Comparison of ENCODE assay signal across 8 mouse cellular contexts in the genomic region with DNA sequence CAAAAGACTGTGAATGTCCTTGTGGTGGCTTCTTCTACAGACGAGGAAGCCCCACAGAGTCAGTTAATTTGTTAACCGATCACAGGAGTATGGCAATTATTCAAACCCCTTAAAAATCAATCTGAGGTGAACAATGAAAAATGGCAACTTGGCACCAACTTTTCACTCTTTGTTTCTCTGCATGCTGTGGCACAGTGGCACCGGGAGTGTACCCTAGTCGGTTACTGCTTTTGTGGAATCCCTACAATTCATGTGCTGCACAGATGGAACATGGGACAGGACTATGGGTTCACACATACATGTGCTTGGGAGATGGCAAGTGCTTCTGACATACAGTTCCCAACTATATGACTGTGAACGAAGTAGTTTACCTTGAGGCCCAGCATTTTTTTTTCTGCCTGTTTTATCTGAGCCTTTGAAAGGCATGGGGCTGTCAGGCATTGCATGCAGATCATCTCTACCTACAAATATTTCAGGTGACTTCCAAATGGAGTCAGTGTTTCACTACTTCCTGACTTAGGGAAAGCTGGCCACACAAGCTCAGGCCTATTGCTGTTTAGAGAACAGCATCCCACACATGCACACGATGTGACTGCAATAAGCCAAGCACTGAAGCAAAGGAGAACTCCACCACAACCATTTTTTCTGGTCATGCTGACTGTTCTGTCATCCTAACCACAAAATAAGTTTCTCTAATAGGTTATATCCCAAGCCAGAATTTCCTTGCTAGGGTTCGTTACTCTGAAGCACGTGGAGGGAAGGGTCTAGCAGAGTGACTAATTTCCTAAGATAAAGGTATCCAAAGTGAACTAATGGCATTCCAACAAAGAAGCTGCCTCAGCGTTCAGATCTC.
DNase-seq lines count a peak whose midpoint lies in the region; ATAC-seq lines count a peak whose summit lies in the region.

No protein-coding gene starts in this region.

- H3K4me2 ChIP-seq in kidney, embryonic 14.5 days (replicated peaks; ENCODE audit: low read depth, low read length), result peak overlapping the region; percentile 66
- H3K4me2 ChIP-seq in embryonic facial prominence, embryonic 12.5 days (replicated peaks), result peak overlapping the region; percentile 71
- H3K4me2 ChIP-seq in heart, embryonic 14.5 days (ENCODE audit: low read length), result peak overlapping the region; percentile 97
- peak overlapping the region; percentile 98 for H3K4me2 ChIP-seq in midbrain, embryonic 14.5 days (ENCODE audit: low read length)

- WGBS in kidney, embryonic 14.5 days, result 66% methylated on average over 9 of the region's 9 CpGs
- WGBS in embryonic facial prominence, embryonic 12.5 days, result 66% methylated on average over 9 of the region's 9 CpGs
- 37% methylated on average over 9 of the region's 9 CpGs for WGBS in heart, embryonic 14.5 days
- WGBS in midbrain, embryonic 14.5 days, result 53% methylated on average over 9 of the region's 9 CpGs

- peaks cover 8% of the 10 kb centered on the region; the same call in 1 of the 2 replicates for H3K4me1 ChIP-seq in kidney, embryonic 14.5 days (ENCODE audit: control insufficient read depth, insufficient read depth, low read length)
- peaks cover 34% of the 10 kb centered on the region for H3K4me1 ChIP-seq in embryonic facial prominence, embryonic 12.5 days
- H3K4me1 ChIP-seq in heart, embryonic 14.5 days (ENCODE audit: control insufficient read depth in 2 of 2, insufficient read depth in 2 of 2, low read length in 2 of 2), result peaks cover 20 to 47% of the 10 kb centered on the region in 2 experiments
- 0 out of 2 replicates have a peak, but pooled peaks cover 5% of the 10 kb centered on the region for H3K4me1 ChIP-seq in midbrain, embryonic 14.5 days (ENCODE audit: control insufficient read depth, insufficient read depth, low read length)

- peaks cover 12% of the 10 kb centered on the region for H3K36me3 ChIP-seq in kidney, embryonic 14.5 days (ENCODE audit: control insufficient read depth, insufficient read depth, low read length)
- peaks cover 31% of the 10 kb centered on the region for H3K36me3 ChIP-seq in embryonic facial prominence, embryonic 12.5 days
- peaks cover 35% of the 10 kb centered on the region for H3K36me3 ChIP-seq in heart, embryonic 14.5 days (ENCODE audit: control insufficient read depth, insufficient read depth, low read length)
- H3K36me3 ChIP-seq in midbrain, embryonic 14.5 days (ENCODE audit: control insufficient read depth, insufficient read depth, low read length), result peaks cover 8% of the 10 kb centered on the region; the same call in 1 of the 2 replicates

- H3K27ac ChIP-seq in kidney, embryonic 14.5 days (ENCODE audit: low read depth, low read length), result no peak overlapping the region
- 0 out of 2 replicates have a peak overlapping the region, but pooled peaks have one; percentile 13 for H3K27ac ChIP-seq in embryonic facial prominence, embryonic 12.5 days
- H3K27ac ChIP-seq in heart, embryonic 14.5 days (replicated peaks in 1 of 2; ENCODE audit: control insufficient read depth in 1 of 2, insufficient read depth in 1 of 2, low read depth in 2 of 2, low read length in 2 of 2), result peak overlapping the region; percentile 76 to 87
- H3K27ac ChIP-seq in midbrain, embryonic 14.5 days (replicated peaks; ENCODE audit: low read depth, low read length), result peak overlapping the region; percentile 50

- no peak overlapping the region for H3K9ac ChIP-seq in kidney, embryonic 14.5 days (ENCODE audit: low read depth, low read length)
- peak overlapping the region; percentile 7; the same call in 1 of the 2 replicates for H3K9ac ChIP-seq in embryonic facial prominence, embryonic 12.5 days
- H3K9ac ChIP-seq in heart, embryonic 14.5 days (ENCODE audit: low read length), result peak overlapping the region; percentile 100
- H3K9ac ChIP-seq in midbrain, embryonic 14.5 days (replicated peaks; ENCODE audit: low read length), result peak overlapping the region; percentile 47; the same call in 1 of the 2 replicates

- no peak overlapping the region for H3K4me3 ChIP-seq in kidney, embryonic 14.5 days (ENCODE audit: low read length)
- H3K4me3 ChIP-seq in embryonic facial prominence, embryonic 12.5 days, result peak overlapping the region; percentile 32
- H3K4me3 ChIP-seq in heart, embryonic 14.5 days (ENCODE audit: control insufficient read depth in 1 of 2, insufficient read depth in 1 of 2, low read depth in 1 of 2, low read length in 2 of 2), result peak overlapping the region; percentile 17 to 96; a peak in 3 of 4 replicates
- H3K4me3 ChIP-seq in midbrain, embryonic 14.5 days (replicated peaks; ENCODE audit: low read depth, low read length), result peak overlapping the region; percentile 72

- DNase-seq in kidney, adult 9 months, result no peak
- no peak for DNase-seq in midbrain, embryonic 14.5 days
- no peak for DNase-seq in embryo, embryonic 10 days (ENCODE audit: low spot score)
- no peak for DNase-seq in spleen, postnatal 36 days (ENCODE audit: low spot score in 2 of 2)
- DNase-seq in adrenal gland, postnatal 14 days, result no peak

- ATAC-seq in kidney, embryonic 14.5 days (ENCODE audit: low FRiP score, low TSS enrichment), result no peak
- no peak for ATAC-seq in embryonic facial prominence, embryonic 12.5 days (ENCODE audit: insufficient number of reproducible peaks, insufficient read depth, low FRiP score, low TSS enrichment)
- ATAC-seq in heart, embryonic 14.5 days (ENCODE audit: insufficient number of reproducible peaks, insufficient read depth, low FRiP score, low read depth), result no peak
- ATAC-seq in midbrain, embryonic 14.5 days (ENCODE audit: low FRiP score, low TSS enrichment), result no peak

- H3K9me3 ChIP-seq in kidney, embryonic 14.5 days (ENCODE audit: control insufficient read depth, low read length), result no peaks in the 10 kb centered on the region
- no peaks in the 10 kb centered on the region for H3K9me3 ChIP-seq in embryonic facial prominence, embryonic 12.5 days
- no peaks in the 10 kb centered on the region for H3K9me3 ChIP-seq in heart, embryonic 14.5 days (ENCODE audit: control insufficient read depth, low read length)
- H3K9me3 ChIP-seq in midbrain, embryonic 14.5 days (ENCODE audit: control insufficient read depth, low read length), result no peaks in the 10 kb centered on the region

- peaks cover 11% of the 10 kb centered on the region for H3K27me3 ChIP-seq in kidney, embryonic 14.5 days (ENCODE audit: control insufficient read depth, insufficient read depth, low read length)
- H3K27me3 ChIP-seq in embryonic facial prominence, embryonic 12.5 days, result no peaks in the 10 kb centered on the region
- H3K27me3 ChIP-seq in heart, embryonic 14.5 days (ENCODE audit: control insufficient read depth, insufficient read depth, low read length), result no peaks in the 10 kb centered on the region
- H3K27me3 ChIP-seq in midbrain, embryonic 14.5 days (ENCODE audit: control insufficient read depth, insufficient read depth, low read length), result no peaks in the 10 kb centered on the region
